Mouse (Mus musculus): ENCODE results near the gene Slc6a20a.

DNA sequence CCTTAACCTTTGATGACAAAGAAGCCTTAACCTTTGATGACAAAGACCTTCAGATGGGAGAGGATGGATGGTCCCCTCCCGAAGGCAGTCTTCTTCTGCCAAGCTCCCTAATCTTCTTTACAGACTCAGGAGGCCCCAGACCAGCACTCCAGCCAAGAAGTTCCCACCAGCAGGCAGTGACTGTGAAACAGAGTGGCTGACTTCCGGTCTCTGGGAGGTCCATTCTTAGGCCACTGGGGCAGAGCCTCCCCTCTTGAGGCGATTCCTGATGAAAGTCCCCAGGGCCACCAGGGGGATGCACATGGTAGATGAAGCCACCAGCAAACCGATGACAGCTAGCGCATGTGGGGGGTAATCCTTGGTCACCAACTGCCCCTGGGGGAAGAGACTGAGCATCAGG, 41.9 kb downstream of the Slc6a20a start:
- TF ChIP-seq CHD2 (IDR thresholded peaks at IDR 0.05; ENCODE audit: low read depth, low read length) (no peak), ZC3H11A (IDR thresholded peaks at IDR 0.05; ENCODE audit: borderline replicate concordance, low read depth, low read length) (no peak), HCFC1 (IDR thresholded peaks at IDR 0.05; ENCODE audit: borderline replicate concordance, insufficient read depth, low read length) (no peak), MAFK (IDR thresholded peaks at IDR 0.05; ENCODE audit: insufficient read depth, low read depth, low read length) (no peak)

Data from ES-E14 (cell line).